Mouse (Mus musculus) cerebellum, adult 8-10 months (tissue): ENCODE measurements around the gene Zbtb8b.
A peak's percentile ranks its signal among the peaks of the same experiment; 100 is the strongest.
"Not testable (repeated sequence)": the region's sequence is repeated elsewhere in the genome, so short reads cannot be mapped to it uniquely, and the experiment has no call there.

Experiments
- DNase-seq: peaks from one replicate; pipeline ENCODE4 v3.0.0; 2022

Zbtb8b gene

DNA sequence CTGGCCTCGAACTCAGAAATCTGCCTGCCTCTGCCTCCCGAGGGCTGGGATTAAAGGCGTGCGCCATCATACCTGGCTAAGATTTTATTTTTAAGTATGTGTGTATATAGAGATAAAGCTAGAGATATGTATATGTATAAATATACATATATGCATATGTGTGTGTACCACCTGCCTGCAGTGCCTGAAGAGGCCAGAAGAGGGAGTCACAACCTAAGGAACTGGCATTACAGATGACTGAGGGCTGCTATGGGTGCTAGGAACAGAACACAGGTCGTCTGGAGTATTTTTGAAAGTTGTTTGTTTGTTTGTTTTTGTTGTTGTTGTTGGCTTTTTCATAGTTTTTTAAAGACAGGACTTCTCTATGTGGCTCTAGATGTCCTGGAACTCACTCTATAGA is 24.8 kb downstream of the Zbtb8b start:
- no peak for DNase-seq

DNA sequence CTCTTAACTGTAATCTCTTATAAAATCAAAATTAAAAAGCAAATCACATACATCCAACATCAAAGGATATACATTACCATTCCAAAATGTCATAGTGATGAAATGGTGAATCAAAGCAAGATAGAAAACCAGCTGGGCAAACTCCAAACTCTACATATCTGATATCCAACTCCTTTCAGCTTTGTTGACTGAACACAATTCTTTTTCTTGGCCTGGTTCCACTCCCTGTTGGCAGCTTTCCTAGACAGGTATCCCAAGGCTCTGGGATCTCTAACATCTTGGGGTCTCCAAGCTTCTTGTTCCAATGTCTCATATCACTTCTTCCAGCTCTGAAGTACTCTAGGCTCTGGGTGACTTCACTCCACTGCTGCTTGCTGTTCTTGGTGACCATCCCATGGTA is 29.7 kb downstream of the Zbtb8b start:
- no peak for DNase-seq

DNA sequence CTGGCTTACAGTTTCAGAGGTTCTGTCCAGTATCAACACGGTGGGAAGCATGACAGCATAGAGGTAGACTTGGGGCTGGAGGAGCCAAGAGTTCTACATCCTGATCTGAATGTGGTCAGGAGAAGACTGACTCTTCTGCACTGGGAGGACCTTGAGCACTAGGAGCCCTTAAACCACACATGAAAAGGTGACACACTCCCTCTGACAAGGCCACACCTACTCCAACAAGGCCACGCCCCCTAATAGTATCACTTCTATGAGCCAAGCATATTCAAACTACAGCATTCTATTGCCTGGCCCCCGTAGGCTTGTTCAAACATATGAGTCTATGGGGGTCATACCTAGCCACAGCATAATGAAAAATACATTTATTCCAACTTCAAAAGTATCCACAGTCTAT is 30.1 kb downstream of the Zbtb8b start:
- DNase-seq = not testable (repeated sequence)

DNA sequence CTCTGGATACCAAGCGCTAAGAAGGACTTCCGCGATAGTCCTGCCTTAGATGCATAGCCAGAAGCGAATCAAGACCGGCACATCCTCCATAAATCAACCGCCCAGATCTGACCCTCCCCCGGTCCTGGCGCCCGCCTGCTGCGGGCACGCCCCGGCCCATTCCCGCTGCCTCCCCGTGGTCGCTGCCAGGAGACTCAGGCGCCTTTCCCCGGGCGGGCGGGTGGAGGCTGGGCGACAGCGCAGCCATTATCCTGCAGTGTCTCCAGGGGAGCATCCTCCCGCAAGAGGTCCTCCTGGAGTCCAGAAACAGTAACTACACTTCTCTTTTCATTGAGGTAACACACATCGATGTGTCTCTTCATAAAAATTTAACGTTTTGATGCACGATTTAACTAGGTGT is 34.2 kb downstream of the Zbtb8b start:
- peak; percentile 16 for DNase-seq

DNA sequence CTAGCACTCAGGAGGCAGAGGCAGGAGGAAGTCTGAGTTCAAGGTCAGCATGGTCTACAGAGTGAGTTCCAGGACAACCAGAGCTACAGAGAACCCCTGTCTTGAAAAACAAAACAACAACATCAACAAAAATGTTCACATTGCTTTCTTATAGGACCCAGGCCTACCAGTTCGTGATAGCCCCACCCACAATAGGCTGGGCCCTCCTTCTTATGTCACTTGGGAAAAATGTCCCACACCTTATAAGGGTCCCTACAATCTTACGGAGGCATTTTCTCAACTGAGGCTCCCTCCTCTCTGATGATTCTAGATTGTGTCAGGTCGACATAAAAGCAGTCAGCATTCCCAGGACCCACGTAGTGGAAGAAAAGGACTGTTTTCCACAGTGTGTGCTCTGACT is 40.8 kb downstream of the Zbtb8b start:
- DNase-seq = no peak

DNA sequence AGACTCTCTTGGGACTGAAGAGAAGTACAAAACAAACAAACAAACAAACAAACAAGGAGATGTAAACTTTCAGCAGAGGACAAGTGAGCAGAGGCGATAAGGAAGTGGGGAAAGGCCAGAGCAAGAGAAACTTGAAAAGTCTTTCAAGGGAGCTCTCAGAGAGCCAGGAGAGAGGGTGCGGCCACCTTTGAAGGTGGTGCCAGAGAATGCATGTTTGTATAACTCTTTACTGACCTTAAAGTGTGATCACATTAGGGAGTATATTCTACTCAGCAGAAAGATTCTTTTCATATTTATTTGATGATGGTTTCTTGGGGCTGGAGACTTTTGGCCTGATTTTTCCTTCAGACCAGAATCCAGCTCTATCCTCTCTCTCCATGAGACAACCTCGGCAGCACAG is 43.7 kb downstream of the Zbtb8b start:
- no peak for DNase-seq

DNA sequence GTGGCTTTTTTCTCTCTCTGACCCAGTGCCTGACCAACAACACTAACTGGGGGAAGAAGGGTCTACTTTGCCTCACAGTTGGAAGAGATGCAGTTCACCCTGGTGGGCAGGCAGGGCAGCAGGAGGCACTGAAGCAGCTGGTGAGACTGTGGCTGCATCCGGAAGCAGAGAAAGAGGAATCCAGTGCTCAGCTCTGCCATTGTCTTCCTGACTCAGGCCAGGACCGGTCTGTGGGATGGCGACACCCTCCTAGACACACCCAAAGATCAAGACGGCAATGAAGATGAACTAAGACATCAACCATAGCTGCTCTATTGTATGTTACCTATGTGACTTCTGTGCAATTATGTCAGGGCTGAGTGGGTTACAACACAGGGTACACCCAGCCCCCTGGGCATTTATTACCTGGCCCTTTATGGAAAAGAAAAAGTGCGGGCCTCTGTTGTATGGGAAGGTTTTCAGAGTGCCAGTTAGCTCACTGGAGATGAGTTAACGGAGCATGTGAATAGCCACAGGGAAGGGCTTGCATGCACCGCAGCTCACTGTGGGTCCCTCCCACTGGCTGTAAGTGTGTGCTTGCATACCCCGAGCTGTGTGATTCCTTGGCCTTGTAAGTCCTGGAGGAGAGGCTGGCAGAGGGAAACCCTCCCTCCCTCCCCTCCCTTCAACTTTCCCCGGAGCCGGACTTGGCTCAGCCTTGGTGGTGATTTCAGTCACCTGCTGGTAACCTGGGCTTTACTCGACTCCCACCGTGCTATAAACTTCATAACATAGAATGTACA is 46.4 kb downstream of the Zbtb8b start:
- DNase-seq = no peak

DNA sequence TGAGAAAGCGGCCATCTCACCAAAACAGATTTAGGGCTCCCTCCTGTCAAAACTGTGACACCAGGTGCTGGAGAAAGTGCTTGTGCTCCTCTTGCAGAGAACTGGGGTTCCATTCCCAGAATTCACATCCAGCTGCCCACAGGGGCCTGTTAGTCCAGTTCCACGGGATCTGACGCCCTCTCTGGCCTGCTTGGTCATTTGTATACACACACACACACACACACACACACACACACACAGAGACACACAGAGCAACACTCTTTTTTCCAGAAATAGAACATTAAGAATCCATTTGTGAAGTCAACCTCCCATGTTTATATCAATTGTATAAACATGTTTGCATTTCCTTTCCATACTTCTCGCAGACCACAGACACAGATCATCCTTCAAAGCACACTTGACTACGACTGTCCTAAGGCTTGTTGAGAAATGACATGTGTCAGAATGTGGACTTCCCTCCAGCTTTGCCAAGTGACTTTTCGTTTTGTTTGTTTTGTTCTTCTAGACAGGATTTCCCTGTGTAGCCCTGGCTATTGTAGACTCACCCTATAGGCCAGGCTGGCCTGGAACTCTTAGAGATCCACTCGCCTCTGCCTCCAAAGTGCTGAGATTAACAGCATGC is 49.6 kb downstream of the Zbtb8b start:
- DNase-seq = no peak

DNA sequence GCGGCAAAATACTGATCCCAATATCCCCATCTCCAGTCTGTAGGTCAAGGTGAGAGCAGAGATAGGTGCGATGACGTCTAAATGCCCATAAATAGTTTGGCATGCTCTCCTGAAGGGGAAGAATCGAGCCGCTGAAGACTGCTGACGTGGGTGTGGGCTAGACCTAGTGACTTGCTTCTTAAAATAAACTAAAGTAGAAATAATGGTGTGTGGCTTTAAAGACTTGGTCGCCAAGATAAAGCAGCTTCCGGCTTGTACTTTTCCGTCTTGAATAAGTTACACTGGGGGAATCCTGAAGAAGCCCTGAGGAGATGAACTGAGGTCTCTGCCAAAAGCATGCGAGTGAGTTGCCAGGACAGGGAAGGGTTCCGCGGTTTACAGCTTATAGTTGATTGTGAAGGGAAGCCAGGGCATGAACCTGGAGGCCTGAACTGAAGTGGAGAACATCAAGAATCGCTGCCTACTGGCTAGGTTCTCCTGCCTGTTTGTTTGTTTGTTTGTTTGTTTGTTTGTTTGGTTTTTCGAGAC is 50.4 kb downstream of the Zbtb8b start:
- DNase-seq = no peak

DNA sequence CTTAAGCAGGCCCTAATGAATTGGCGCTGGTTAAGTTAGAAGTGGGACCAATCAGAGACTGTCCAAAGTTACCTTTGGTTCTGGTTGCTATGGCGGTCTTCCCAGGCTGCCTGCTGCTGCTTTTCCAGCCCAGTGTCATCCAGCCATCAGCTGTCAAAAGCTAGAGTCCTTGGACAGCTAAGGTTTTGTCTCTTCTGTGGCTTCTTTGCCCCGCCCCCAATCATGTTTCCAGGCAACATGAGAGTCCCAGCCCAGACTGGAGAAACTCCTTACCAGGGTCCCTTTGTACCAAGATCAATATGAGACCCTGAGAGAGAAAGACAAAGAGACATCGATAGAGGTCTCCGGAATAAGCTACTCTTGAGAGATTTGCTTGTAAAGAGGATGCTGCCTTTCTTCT is 52.2 kb downstream of the Zbtb8b start:
- DNase-seq = no peak

DNA sequence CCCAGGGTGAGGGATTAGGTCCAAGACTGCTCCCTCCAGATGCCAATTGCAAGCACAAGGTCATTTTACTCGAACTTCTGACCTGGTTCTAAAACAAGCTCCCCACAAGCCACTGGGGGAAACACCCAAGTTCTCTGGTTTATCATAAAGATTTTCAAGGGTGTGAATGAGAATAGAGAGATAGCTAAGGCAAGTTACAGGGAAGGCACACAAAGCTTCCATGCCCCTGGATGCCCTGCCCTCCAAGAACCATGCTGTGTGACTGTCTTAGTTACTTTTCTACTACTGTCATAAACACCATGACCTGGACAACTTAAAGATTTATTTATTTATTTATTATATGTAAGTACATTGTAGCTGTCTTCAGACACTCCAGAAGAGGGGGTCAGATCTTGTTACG is 53.7 kb downstream of the Zbtb8b start:
- DNase-seq = no peak

DNA sequence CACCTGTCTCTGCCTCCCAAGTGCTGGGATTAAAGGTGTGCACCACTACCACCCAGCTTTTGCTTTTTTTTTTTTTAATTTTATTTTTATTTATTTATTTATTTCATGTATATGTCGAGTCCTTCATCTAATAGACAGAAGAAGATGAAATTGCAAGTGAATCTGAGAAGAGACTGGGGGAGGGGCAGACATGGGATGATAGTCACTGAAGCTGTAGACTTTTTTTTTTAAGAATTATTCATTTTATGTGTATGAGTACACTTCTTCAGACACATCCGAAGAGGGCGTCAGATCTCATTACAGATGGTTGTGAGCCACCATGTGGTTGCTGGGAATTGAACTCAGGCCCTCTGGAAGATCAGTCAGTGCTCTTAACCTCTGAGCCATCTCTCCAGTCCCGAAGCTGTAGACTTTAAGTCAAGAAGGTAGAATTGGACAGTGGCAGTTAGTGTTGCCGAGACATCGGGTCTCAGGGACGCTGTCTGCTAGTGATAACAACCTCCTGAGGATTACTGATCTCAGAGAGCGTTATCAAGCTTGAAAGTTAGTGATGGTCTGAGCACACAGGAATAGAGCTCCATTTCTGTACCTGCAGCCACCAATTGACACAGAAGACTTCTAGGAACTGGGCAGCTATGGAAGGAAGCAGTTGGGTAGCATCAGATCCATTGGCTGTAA is 54.2 kb downstream of the Zbtb8b start:
- no peak for DNase-seq

DNA sequence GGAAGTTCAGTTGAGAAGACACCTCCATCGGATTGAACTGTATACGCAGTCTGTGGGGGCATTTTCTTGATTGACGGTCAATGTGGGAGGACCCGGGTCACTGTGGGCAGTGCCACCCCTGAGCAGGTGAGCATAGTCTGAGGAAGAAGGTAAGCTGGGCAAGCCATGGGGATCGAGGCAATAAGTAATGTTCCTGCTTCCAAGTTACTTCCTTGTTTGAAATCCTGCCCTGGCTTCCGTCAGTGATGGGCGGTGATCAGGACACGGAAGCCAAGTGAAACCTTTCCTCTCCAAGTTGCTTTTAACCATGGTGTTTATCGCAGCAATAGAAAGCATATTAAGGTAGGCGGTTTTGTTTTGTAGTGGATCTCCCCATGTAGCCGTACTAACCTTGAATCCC is 55.0 kb downstream of the Zbtb8b start:
- DNase-seq = no peak

DNA sequence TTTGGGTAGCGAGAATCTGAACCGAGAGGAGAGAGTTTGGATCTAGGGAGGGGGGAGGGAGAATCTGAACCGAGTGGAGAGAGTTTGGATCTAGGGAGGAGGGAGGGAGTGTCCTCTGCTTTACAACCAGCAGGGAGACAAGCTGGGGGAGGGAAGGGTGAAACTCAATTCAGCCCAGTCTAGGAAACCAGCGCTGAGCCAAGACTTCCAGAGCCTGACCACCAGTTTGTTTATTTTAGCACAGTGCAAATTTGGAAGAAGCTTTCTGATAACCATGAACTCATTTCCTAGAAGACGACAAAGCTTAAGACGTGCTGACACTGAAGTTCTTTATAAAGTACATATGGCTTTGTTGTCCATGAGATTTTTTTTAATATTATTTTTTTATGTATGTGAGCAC is 56.2 kb downstream of the Zbtb8b start:
- no peak for DNase-seq

DNA sequence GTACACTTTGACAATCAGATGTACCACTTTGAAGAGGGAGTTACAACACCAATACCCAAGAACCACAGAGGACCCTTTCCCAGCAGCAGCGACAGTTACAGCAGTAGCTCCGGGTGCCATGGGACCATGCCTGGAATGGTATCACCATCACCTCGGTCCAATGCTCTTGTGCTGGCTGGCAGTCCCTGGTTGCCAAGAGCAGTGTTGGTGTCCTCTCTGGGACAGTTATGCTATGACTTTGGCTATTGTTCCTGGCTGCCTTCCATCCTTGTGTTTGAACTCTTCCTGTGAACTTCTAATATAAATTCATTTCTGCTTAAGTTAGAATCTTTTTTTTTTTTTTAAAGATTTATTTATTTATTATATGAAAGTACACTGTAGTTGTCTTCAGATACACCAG is 57.1 kb downstream of the Zbtb8b start:
- no peak for DNase-seq

DNA sequence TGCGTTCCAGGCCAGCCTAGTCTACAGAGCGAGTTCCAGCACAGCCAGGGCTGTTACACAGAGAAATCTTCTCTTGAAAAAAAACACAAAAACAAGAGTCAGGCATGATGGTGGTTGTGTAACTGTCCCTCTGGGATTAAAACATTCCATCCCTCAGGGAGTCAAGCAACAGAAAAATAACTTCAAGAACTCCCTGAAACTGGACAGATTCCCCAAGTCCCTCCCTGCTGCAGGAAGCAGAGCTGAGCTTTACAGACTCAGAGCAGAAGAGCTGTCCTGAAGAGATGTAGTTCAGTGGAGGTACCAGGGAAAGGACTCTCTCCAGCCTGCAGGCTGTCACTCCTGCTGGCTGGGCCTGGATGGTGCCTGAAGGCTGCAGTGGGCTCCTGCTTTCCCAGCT is 58.2 kb downstream of the Zbtb8b start:
- no peak for DNase-seq

DNA sequence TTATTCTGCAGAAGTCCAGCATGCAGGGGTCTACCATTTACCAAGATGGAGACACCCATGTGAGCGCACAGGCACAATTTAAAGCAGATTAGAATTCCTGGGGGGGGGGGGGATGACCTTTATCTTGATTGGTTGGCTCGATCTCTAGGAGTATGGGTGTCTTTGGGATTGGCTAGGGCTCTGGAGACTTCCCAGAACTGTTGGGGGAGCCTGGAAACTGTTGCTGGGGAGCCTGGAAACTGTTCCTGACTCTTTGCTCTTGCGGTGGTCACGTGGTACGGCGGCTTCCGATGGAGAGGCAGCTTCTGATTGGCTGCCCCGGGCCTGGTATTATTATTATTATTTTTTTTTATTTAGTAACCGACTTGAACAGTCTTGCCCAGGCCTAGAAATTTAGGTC is 58.6 kb downstream of the Zbtb8b start:
- no peak for DNase-seq

DNA sequence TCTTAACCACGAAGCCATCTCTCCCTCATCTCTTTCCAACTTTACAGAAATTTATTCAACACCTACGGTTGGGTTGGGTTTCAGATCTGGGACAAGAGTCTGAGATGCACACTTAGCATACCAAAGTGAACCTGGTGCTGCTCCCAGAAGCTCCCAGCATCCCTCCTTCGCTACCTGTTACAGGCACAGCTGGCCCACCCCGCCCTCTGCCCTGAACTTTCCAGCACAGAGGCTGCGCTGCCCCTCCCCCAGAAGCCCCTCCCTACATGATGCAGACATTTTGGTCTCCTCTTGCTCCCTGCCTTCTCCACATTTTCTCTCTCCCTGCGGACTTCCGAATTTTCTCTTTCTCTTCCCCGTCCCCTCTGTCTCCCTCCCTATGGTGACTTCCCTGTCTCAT is 59.5 kb downstream of the Zbtb8b start:
- no peak for DNase-seq

DNA sequence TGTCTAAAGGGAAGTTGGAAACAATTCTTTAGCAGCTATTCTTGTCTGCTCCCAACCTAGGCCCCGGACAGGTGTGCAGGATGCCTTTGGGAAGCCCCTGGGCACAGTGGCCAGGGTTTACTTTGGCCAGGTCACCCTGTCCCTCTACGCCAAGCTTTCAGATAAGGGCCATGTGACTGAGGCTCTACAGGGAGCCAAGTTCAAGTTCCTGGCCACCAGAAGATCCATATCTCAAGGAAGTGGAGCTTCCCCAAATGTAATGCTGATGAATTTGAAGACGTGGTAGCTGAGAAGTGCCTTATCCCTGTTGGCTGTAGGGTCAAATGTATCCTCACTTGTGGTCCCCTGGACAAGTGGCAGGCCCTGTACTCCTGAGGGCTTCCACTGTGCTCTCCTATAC is 60.8 kb downstream of the Zbtb8b start:
- no peak for DNase-seq

DNA sequence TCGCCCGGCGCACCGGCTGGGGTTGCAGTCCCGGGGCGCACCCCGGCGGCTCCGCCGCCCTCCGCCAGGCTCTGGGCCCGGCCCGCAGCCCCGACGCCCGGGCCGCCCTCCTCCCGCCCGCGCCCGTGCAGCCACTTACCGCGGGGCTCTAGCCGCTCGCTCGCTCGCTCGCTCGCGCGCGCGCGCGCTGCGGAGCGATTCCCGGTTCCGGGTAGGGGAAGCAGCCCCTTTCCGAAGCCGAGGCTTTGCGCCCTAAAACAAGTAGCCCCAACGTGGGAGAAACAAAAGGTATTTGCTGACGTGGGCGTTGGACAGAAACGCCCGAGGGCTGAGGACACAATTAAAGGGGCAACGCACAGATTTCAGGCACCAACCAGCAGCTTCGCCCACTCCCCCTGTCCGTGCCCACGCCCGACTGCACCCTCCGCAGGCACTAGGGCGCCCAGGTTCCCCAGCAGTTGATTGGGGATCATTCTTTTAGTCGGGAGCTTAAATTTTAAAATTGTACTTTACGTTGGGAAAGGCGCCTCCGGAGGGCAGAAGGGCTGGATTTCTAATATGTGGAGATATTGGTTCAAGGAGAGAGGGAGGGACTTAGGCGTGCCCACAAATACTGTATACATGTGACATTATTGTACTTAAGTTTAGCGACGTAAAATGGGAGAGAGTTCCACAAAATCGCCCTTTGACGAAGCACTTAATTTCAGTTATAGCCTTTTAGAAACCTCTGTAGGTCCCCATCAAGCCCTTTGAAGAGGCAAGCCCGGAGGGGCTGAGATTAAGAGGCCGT is 62.9 kb downstream of the Zbtb8b start, which contains the start of gene Zbtb8a:
Gene Zbtb8a (minus strand): TSS at position 516 of the 790 bp plus-strand sequence.
- DNase-seq = peak; percentile 47

DNA sequence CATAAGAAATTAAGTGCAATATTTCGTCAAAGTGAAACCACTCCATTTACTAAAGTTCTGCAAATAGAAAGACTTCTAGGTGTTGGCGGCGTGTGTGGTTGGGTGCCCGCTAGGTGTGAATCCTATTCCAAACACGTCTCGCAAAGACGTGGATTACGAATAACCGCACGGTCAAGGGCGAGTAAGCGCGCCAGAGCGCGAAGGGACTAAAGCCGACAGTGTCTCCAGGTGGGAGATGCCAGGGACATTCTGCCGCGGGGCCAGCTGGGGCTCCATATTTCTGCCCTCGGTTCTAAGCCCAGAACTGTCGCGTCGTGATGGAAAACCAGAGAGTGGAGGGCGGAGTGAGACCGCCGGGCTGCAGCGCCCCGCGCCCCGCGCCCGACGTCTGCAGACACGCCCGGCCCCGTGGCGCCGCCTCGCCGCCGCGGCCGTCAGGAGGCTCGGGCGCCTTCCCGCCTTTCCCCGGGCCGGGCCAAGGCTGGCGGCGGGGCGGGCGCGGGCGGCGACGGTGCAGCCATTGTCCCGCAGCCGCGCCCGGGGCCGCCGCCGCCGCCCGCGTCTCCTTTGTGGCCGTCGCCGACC is 63.6 kb downstream of the Zbtb8b start:
- DNase-seq = peak; percentile 54

DNA sequence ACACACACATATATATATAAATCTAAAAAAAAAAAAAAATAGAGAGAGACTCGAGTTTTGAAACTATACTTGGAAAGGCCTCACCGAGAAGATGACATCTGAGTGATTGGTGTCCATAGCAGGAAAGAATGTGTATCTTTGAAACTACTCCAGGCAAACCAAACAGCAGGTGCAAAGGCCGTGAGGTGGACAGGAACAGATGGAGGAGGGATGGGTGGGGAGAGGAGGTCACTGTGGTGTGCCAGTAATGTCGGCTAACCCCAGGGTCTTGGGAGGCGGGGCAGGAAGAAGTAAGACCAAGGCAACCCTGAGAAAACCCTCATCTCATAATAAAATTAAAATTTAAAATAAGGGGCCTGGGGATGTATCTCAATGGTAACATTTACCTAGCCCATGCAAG is 64.8 kb downstream of the Zbtb8b start:
- no peak for DNase-seq
